Mouse (Mus musculus) erythroblast, embryonic 14.5 days (primary cell): Measurements from ENCODE around the gene Rin3.

ENCODE experiments used
- GATA1 ChIP-seq: IDR thresholded peaks from 2 replicates; pipeline ENCODE4 v1.6.1; 2012; ENCODE audit warnings: low read length, inconsistent platforms, mixed read lengths
- TAL1 ChIP-seq: IDR thresholded peaks from 3 replicates; pipeline ENCODE4 v1.6.1; 2012; ENCODE audit warnings: low read length, inconsistent platforms, mixed read lengths

- TF ChIP-seq TAL1 (no peak), GATA1 (no peak)
Measured at GRCm38 (mm10) chr12:102250316-102250715, 32.5 kb upstream of the Rin3 start.
